Mouse (Mus musculus) MEL (cell line): ENCODE measurements around the gene Vmn1r198.

Source experiments
- BHLHE40 ChIP-seq: IDR thresholded peaks from 2 replicates; pipeline ENCODE4 v1.6.1; 2012; ENCODE audit warnings: low read depth, mild to moderate bottlenecking, inconsistent platforms, low read length, improper control_type of control experiment, borderline replicate concordance
- CTCF ChIP-seq, 3 experiments: IDR thresholded peaks in 2 of 3; conservative IDR thresholded peaks in 1 of 3; 2 replicates each; pipeline ENCODE4 v1.5.1; 2011 to 2012; ENCODE audit warnings: low read length in 3 of 3, low read depth in 2 of 3, mild to moderate bottlenecking in 2 of 3, improper control_type of control experiment in 1 of 3, inconsistent platforms in 1 of 3, mixed read lengths in 1 of 3, moderate library complexity in 1 of 3; ENCODE audit not compliant: control insufficient read depth in 1 of 3, insufficient read depth in 1 of 3, poor library complexity in 1 of 3, severe bottlenecking in 1 of 3
- EP300 ChIP-seq, 2 experiments: IDR thresholded peaks; 2 replicates each; pipeline ENCODE4 v1.6.1; 2011; ENCODE audit warnings: improper control_type of control experiment in 2 of 2, low read length in 2 of 2, low read depth in 1 of 2, mild to moderate bottlenecking in 1 of 2
- GATA1 ChIP-seq: IDR thresholded peaks from 2 replicates; pipeline ENCODE4 v1.6.1; 2011; ENCODE audit warnings: low read depth, low read length, improper control_type of control experiment
- MAX ChIP-seq: IDR thresholded peaks from 2 replicates; pipeline ENCODE4 v1.6.1; 2011; ENCODE audit warnings: low read length, improper control_type of control experiment
- MYC ChIP-seq: IDR thresholded peaks from 2 replicates; pipeline ENCODE4 v1.6.1; 2011; ENCODE audit warnings: low read depth, mild to moderate bottlenecking, low read length, improper control_type of control experiment, moderate library complexity
- POLR2A ChIP-seq, 2 experiments: IDR thresholded peaks; 2 replicates each; pipeline ENCODE4 v1.6.1; 2011 to 2012; ENCODE audit warnings: low read length in 2 of 2, mild to moderate bottlenecking in 2 of 2, control low read depth in 1 of 2, improper control_type of control experiment in 1 of 2, low read depth in 1 of 2, moderate library complexity in 1 of 2; ENCODE audit not compliant: control insufficient read depth in 1 of 2, insufficient read depth in 1 of 2, poor library complexity in 1 of 2
- POLR2AphosphoS5 ChIP-seq: IDR thresholded peaks from 2 replicates; pipeline ENCODE4 v1.6.1; 2012; ENCODE audit warnings: low read depth, borderline replicate concordance, mild to moderate bottlenecking, inconsistent platforms, low read length, moderate library complexity, mixed read lengths
- USF1 ChIP-seq: IDR thresholded peaks from 2 replicates; pipeline ENCODE4 v1.6.1; 2014; ENCODE audit warnings: low read depth, mild to moderate bottlenecking, inconsistent platforms, low read length, improper control_type of control experiment, moderate library complexity
- ZC3H11A ChIP-seq: IDR thresholded peaks from 2 replicates; pipeline ENCODE4 v1.6.1; 2012; ENCODE audit warnings: low read depth, mild to moderate bottlenecking, inconsistent platforms, low read length, improper control_type of control experiment
- ZMIZ1 ChIP-seq: IDR thresholded peaks from 2 replicates; pipeline ENCODE4 v1.6.1; 2012; ENCODE audit warnings: low read depth, mild to moderate bottlenecking, inconsistent platforms, low read length, improper control_type of control experiment, moderate library complexity
- ZNF384 ChIP-seq: IDR thresholded peaks from 2 replicates; pipeline ENCODE4 v1.6.1; 2012; ENCODE audit warnings: low read depth, mild to moderate bottlenecking, inconsistent platforms, low read length, improper control_type of control experiment

DNA sequence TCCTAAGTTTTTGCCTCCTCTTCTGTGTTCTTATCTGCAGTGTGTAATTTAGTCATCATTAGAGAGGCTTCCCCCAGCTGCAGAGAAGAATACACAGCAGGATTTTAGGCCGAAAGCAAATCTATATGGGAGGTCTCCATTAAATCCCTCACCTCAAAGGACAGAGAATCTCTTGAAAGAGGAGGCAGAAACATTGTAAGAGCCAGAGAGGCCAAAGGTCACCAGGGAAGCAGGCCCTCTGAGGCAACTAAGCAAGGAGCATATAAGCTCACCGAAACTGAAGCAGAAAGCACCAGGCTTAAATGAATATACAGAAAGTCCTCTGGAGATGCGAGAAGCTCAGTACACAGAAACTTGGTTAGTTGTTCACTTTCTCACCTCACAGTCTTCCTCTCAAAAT is 39.9 kb downstream of the Vmn1r198 start, which contains the start of gene Vmn1r200:
- TF ChIP-seq POLR2AphosphoS5 (no peak), POLR2A (IDR thresholded peaks at IDR 0.05; ENCODE audit: control insufficient read depth in 1 of 2, insufficient read depth in 1 of 2, low read depth in 1 of 2, low read length in 2 of 2, poor library complexity in 1 of 2) (no peak), CTCF (IDR thresholded peaks at IDR 0.05 in 2 of 3, conservative IDR thresholded peaks at IDR 0.05 in 1 of 3; ENCODE audit: control insufficient read depth in 1 of 3, insufficient read depth in 1 of 3, low read depth in 2 of 3, low read length in 3 of 3, poor library complexity in 1 of 3, severe bottlenecking in 1 of 3) (no peak), ZNF384 (no peak), MYC (no peak), USF1 (no peak), BHLHE40 (no peak), ZC3H11A (no peak), EP300 (IDR thresholded peaks at IDR 0.05; ENCODE audit: low read depth in 1 of 2, low read length in 2 of 2) (no peak), MAX (no peak), ZMIZ1 (no peak), GATA1 (no peak)
